Mouse (Mus musculus) liver, postnatal 0 days (tissue): ENCODE measurements around the gene Tmem44. TPM values are rescaled to one million over a fixed set of nuclear protein-coding genes. Genes with fewer than 3 reads are reported as not detected.

Experiments used
- ATAC-seq: fragments of 200-750 bp; cut with Nextera tagmentation; 2 replicates; pipeline ENCODE4 v1.8.0; 2017; ENCODE audit warnings: mild to moderate bottlenecking, moderate library complexity
- DNase-seq: peaks from one replicate; pipeline ENCODE4 v3.0.0-alpha.2; 2016
- H3K27ac ChIP-seq: fragments of 300-500 bp; sonication (generic); 2 replicates; pipeline ENCODE4 v1.5.1; 2014; ENCODE audit warnings: antibody characterized with exemption, moderate library complexity, mild to moderate bottlenecking, low read depth
- H3K27me3 ChIP-seq: fragments of 300-500 bp; sonication (generic); 2 replicates; pipeline ENCODE4 v1.6.1; 2014; ENCODE audit warnings: low read length, control low read depth, mixed read lengths; ENCODE audit not compliant: insufficient read depth
- H3K36me3 ChIP-seq: fragments of 300-500 bp; sonication (generic); replicated peaks from 2 replicates; pipeline ENCODE4 v1.6.1; 2014; ENCODE audit warnings: mild to moderate bottlenecking, control low read depth, low read length, moderate library complexity, mixed read lengths; ENCODE audit not compliant: insufficient read depth
- H3K4me1 ChIP-seq: fragments of 300-500 bp; sonication (generic); 2 replicates; pipeline ENCODE4 v1.6.1; 2014; ENCODE audit warnings: antibody characterized with exemption, mild to moderate bottlenecking, control low read depth; ENCODE audit not compliant: insufficient read depth
- H3K4me2 ChIP-seq: fragments of 300-500 bp; sonication (generic); 2 replicates; pipeline ENCODE4 v1.6.1; 2014; ENCODE audit warnings: low read depth, mild to moderate bottlenecking, low read length, moderate library complexity, mixed read lengths
- H3K4me3 ChIP-seq: fragments of 300-500 bp; sonication (generic); 2 replicates; pipeline ENCODE4 v1.5.1; 2014; ENCODE audit warnings: low read depth, low read length
- H3K9ac ChIP-seq: fragments of 300-500 bp; sonication (generic); replicated peaks from 2 replicates; pipeline ENCODE4 v1.6.1; 2014; ENCODE audit warnings: mild to moderate bottlenecking, moderate library complexity
- H3K9me3 ChIP-seq: fragments of 300-500 bp; sonication (generic); 2 replicates; pipeline ENCODE4 v1.6.1; 2016; ENCODE audit warnings: mild to moderate bottlenecking, control low read depth, low read length, mixed read lengths
- CTCF ChIP-seq: sonication (generic); IDR thresholded peaks from 2 replicates; pipeline ENCODE4 v1.5.1; 2016; ENCODE audit warnings: antibody characterized with exemption, low read depth
- EP300 ChIP-seq: IDR thresholded peaks from 2 replicates; pipeline ENCODE4 v1.6.1; 2016; ENCODE audit warnings: antibody characterized with exemption, low read depth, mild to moderate bottlenecking
- WGBS: fragments of 180-500 bp; shearing (Covaris S2); extraction: QIAGEN DNeasy Blood & Tissue Kit; methylation state at CpG from one replicate; pipeline ENCODE4 v1.1.7; 2014; ENCODE audit not compliant: insufficient replicate concordance; 5-methylcytosine and 5-hydroxymethylcytosine counted together
- polyA plus RNA-seq: library from polyadenylated mRNA; unstranded; fragments of >200 nt; fragmentation: Nextera tagmentation; extraction: Ambion mirVana; gene quantifications from 2 replicates; pipeline ENCODE4 v1.2.1, GENCODE M21; 2015

Gene Tmem44
- polyA plus RNA-seq, 1 experiment from 2014 or later, result 0.73 TPM

GRCm38 (mm10) chr16:30486498-30486897 is 64.1 kb downstream of the Tmem44 start:
- Histone ChIP-seq H3K27me3 (no peaks in the 10 kb centered on the region), H3K9ac (no peak overlapping the region), H3K4me1 (no peaks in the 10 kb centered on the region), H3K36me3 (no peaks in the 10 kb centered on the region), H3K9me3 (no peaks in the 10 kb centered on the region), H3K27ac (no peak overlapping the region), H3K4me3 (no peak overlapping the region), H3K4me2 (no peak overlapping the region)
- DNase-seq, result no peak
- 57% methylated on average over 4 of the region's 4 CpGs for WGBS
- ATAC-seq, result no peak
- TF ChIP-seq EP300 (no peak), CTCF (no peak)

GRCm38 (mm10) chr16:30477791-30478190 is 72.9 kb downstream of the Tmem44 start:
- no peak for ATAC-seq
- H3K36me3 ChIP-seq, result no peaks in the 10 kb centered on the region
- no peak overlapping the region for H3K4me3 ChIP-seq
- no peaks in the 10 kb centered on the region for H3K9me3 ChIP-seq
- no peak overlapping the region for H3K4me2 ChIP-seq
- no peak for DNase-seq
- H3K27ac ChIP-seq, result no peak overlapping the region
- no peak for TF ChIP-seq CTCF
- TF ChIP-seq EP300, result no peak
- WGBS, result 84% methylated on average over 5 of the region's 5 CpGs
- H3K9ac ChIP-seq, result no peak overlapping the region
- no peaks in the 10 kb centered on the region for H3K27me3 ChIP-seq
- no peaks in the 10 kb centered on the region; the same call in 1 of the 2 replicates for H3K4me1 ChIP-seq

GRCm38 (mm10) chr16:30477006-30477405 is 73.6 kb downstream of the Tmem44 start:
- Histone ChIP-seq H3K27me3 (no peaks in the 10 kb centered on the region), H3K36me3 (no peaks in the 10 kb centered on the region), H3K9me3 (no peaks in the 10 kb centered on the region), H3K4me3 (no peak overlapping the region), H3K27ac (no peak overlapping the region), H3K4me1 (no peaks in the 10 kb centered on the region; the same call in 1 of the 2 replicates), H3K9ac (no peak overlapping the region), H3K4me2 (no peak overlapping the region)
- 64% methylated on average over 3 of the region's 3 CpGs for WGBS
- no peak for TF ChIP-seq CTCF
- TF ChIP-seq EP300, result no peak
- DNase-seq (no peak), ATAC-seq (no peak)

DNA sequence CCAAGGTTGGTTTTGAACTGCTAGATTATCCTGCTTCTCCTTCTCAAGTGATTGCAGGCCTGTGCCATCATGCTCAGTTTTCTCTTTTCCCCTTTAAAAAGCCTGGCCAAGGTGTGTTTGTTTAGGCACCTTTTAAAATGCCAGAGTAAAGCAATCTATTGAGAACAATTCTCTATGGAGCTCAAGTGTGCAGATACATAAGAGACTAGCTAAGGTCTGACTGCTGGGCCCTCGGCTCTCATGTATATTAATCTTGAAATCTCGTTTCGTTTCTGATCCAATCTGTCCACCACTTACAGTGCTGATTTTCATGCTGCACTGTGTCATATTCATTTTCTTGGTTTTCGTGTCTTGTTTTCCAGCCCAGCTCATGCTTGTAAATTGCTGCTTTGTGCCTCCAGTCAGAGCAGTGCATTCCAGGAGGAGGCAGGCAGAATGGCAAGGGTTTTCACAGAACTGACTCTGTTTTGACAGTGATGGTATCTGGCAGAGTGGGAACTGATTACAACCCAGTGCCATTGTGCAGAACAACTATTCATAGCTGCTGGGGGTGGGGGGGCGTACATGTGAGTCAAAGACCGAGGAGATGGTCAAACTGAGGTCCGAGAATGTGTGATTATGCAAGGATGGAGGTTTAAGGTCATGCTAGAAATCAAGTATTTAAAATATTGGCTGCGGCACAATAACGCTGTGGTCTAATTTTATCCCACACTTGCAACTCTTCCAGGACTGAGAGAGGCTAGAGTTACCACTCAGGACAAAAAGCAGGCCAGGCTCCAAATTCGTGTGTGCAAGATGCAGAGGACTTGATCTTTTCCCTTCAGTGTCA is 74.8 kb downstream of the Tmem44 start:
- Histone ChIP-seq H3K27me3 (no peaks in the 10 kb centered on the region), H3K9ac (no peak overlapping the region), H3K4me1 (no peaks in the 10 kb centered on the region; the same call in 1 of the 2 replicates), H3K4me3 (no peak overlapping the region), H3K27ac (no peak overlapping the region), H3K9me3 (peaks cover 4% of the 10 kb centered on the region; the same call in 1 of the 2 replicates), H3K4me2 (no peak overlapping the region), H3K36me3 (no peaks in the 10 kb centered on the region)
- ATAC-seq, result no peak
- TF ChIP-seq EP300, result no peak
- no peak for TF ChIP-seq CTCF
- WGBS, result 61% methylated on average over 10 of the region's 10 CpGs
- DNase-seq, result no peak

DNA sequence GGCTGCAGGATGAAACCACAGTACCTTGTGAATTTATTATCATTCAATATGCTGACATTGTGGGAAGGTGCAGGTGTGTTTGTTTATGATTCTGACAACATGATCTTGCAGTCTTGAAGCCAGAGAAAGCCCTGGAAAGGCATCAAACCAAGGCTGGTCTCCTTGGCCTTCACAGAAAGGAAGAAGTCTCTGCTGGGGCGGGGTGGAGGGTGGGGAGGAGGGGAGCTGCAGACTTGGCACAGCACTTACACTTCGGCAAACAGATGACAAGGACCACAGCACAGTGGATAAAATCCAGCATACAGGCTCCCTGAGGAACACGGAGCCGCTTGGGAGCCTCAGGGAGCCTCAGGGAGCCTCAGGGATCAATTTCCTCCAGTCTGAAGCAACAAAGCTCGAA is 78.2 kb downstream of the Tmem44 start:
- DNase-seq (no peak), ATAC-seq (no peak)
- Histone ChIP-seq H3K4me2 (no peak overlapping the region), H3K4me1 (no peaks in the 10 kb centered on the region; the same call in 1 of the 2 replicates), H3K27me3 (no peaks in the 10 kb centered on the region), H3K36me3 (no peaks in the 10 kb centered on the region), H3K4me3 (no peak overlapping the region), H3K27ac (no peak overlapping the region), H3K9ac (no peak overlapping the region), H3K9me3 (peaks cover 4% of the 10 kb centered on the region; the same call in 1 of the 2 replicates)
- WGBS, result 69% methylated on average over 5 of the region's 5 CpGs
- no peak for TF ChIP-seq EP300
- TF ChIP-seq CTCF, result no peak

GRCm38 (mm10) chr16:30471912-30472311 is 78.7 kb downstream of the Tmem44 start:
- H3K9me3 ChIP-seq, result peaks cover 4% of the 10 kb centered on the region; the same call in 1 of the 2 replicates
- H3K9ac ChIP-seq, result no peak overlapping the region
- H3K27me3 ChIP-seq, result no peaks in the 10 kb centered on the region
- H3K4me2 ChIP-seq, result no peak overlapping the region
- DNase-seq, result no peak
- H3K27ac ChIP-seq, result no peak overlapping the region
- TF ChIP-seq CTCF (no peak), EP300 (no peak)
- WGBS, result 65% methylated on average over 2 of the region's 2 CpGs
- H3K36me3 ChIP-seq, result no peaks in the 10 kb centered on the region
- no peak for ATAC-seq
- no peak overlapping the region for H3K4me3 ChIP-seq
- H3K4me1 ChIP-seq, result no peaks in the 10 kb centered on the region; the same call in 1 of the 2 replicates
